Mouse (Mus musculus) induced T-regulatory cell, adult 2 months (primary cell): Measurements from ENCODE around the gene Aph1c.
"Not testable (repeated sequence)": the region's sequence is repeated elsewhere in the genome, so short reads cannot be mapped to it uniquely, and the experiment has no call there.

Source experiments
- DNase-seq: peaks from one replicate; pipeline ENCODE4 v3.0.0-alpha.2; 2012; ENCODE audit warnings: low read depth

Aph1c gene

GRCm38 (mm10) chr9:66832366-66832908 is 2.1 kb downstream of the Aph1c start:
- no peak for DNase-seq

- peak; percentile 81 for DNase-seq
Observed at GRCm38 (mm10) chr9:66825990-66826389, 8.5 kb downstream of the Aph1c start.

GRCm38 (mm10) chr9:66822255-66822654 is 12.3 kb downstream of the Aph1c start:
- DNase-seq = peak; percentile 39

- DNase-seq = peak; percentile 49
Observed at GRCm38 (mm10) chr9:66820996-66821395, 13.5 kb downstream of the Aph1c start.

- no peak for DNase-seq
Observed at GRCm38 (mm10) chr9:66813392-66813791, 21.1 kb downstream of the Aph1c start.

- not testable (repeated sequence) for DNase-seq
Observed at GRCm38 (mm10) chr9:66805951-66806350, 28.6 kb downstream of the Aph1c start.

- DNase-seq = no peak
Observed at GRCm38 (mm10) chr9:66801947-66802346, 32.6 kb downstream of the Aph1c start.

- DNase-seq = no peak
Observed at GRCm38 (mm10) chr9:66796739-66797138, 37.8 kb downstream of the Aph1c start, which contains the start of gene Gm10647. Gm10647 (plus strand) TSS chr9:66797039.

- peak; percentile 98 for DNase-seq
Observed at GRCm38 (mm10) chr9:66795464-66796324, 38.8 kb downstream of the Aph1c start, which contains the start of gene Aph1b. Aph1b (minus strand) TSS chr9:66795490.

GRCm38 (mm10) chr9:66794629-66795463 is 39.7 kb downstream of the Aph1c start:
- DNase-seq = no peak

- DNase-seq = peak; percentile 66
Observed at GRCm38 (mm10) chr9:66787821-66788220, 46.7 kb downstream of the Aph1c start.

- DNase-seq = peak; percentile 39
Observed at GRCm38 (mm10) chr9:66784552-66784951, 50.0 kb downstream of the Aph1c start.

GRCm38 (mm10) chr9:66770701-66771100 is 63.8 kb downstream of the Aph1c start:
- no peak for DNase-seq

GRCm38 (mm10) chr9:66769275-66769674 is 65.3 kb downstream of the Aph1c start:
- no peak for DNase-seq

- no peak for DNase-seq
Observed at GRCm38 (mm10) chr9:66768721-66769120, 65.8 kb downstream of the Aph1c start.
